Mouse (Mus musculus): ENCODE results near the gene Slc47a1. TPM values are rescaled to one million over a fixed set of nuclear protein-coding genes. Genes with fewer than 3 reads are reported as not detected.

The Slc47a1 gene
- polyA plus RNA-seq (2014; fragmentation: Illumina TruSeq; extraction: RNeasy Lipid Tissue Mini Kit (QIAGEN cat#74804); ENCODE audit: insufficient read depth, low read depth, low replicate concordance), result 1.9 TPM

DNA sequence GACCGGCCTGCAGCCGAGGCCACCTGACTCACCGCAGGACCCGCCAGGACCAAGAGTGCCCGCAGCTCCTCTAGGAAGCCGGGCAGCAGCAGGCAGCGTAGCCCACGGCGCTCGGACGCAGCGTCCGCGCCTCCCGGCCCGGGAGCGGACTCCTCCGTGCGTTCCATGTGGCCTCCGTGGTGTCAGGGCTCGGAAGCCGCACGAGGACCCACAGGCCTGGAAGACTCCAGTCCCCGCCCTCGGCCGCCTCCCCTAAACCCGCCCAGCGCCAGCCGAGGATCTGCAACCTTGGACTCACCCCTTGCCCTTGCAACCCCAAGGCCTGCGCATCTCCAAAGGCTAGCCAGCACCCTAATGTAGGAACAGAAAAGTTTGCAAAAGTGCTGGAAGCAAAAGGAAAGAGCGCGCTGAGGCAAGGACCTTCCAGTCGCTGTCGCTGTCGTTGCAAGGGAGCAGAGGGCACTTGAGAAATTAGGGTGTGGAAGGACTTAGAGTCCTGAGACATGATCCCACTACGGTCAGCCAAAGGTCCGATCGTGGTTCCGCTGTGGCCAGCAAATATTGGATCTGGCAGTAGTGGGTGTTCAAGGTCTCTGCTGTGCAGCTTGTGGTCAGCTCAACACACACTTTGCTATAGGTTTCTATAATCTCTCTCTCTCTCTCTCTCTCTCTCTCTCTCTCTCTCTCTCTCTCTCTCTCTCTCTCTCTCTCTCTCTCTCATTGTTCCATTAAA is at the start of gene Slc47a1:
Gene Slc47a1, minus strand, starts transcription at position 465 of the 733 bp plus-strand sequence.

DNA sequence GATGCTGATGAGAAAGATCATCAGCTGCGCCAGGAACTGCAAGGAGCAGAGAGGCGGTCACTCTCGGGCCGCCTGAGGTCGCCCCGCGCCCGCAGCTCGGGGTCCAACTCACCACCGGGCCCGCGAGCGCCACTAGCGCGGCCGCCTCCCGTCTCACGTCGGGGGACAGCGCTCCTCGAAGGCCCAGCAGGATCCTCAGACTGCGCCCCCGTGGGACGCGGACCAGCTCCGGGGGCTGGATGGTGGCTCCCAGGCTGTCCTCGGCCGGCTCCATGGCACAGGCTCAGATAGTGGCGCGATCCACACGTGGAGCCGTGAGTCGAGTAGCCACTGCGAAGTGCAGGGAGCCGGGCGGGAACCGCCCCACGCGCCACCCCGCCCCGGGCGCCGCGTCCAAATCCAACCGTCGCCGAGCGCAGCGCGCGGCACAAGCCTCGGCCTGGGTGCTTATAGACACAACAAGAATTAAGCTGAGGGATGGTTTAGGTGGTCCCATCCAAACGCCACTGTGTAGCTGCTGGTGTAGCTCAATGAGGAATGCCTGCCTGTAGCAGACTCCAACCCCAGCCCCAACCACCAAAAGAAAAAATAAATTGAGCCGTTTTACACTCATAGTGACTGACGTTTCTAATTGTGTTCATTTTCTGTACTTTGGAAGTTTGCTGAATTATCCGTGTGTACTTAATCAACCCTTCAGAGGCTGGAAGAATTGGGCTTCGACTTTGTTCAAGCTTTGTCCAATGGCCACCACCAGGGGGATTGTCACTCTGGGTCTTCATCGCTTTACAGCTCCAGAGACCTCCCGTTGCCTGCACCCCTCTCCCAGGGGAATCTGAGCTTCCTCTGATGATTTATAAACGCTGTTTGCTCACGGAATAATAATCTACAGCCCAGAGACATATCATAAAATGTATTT is 35.4 kb downstream of the Slc47a1 start, which contains the start of gene Slc47a2:
Gene Slc47a2, minus strand, starts transcription at position 356 of the 916 bp plus-strand sequence.

Other genes with a start within 250 kb of the Slc47a1 start
- 13.8 TPM for gene Usp22, start 203.3 kb downstream of the Slc47a1 start, polyA plus RNA-seq (2014; fragmentation: Illumina TruSeq; extraction: RNeasy Lipid Tissue Mini Kit (QIAGEN cat#74804); ENCODE audit: insufficient read depth, low read depth, low replicate concordance)
- 31.6 TPM for gene Aldh3a1, start 170.8 kb downstream of the Slc47a1 start, polyA plus RNA-seq (2014; fragmentation: Illumina TruSeq; extraction: RNeasy Lipid Tissue Mini Kit (QIAGEN cat#74804); ENCODE audit: insufficient read depth, low read depth, low replicate concordance)
- gene Aldh3a2, start 110.9 kb downstream of the Slc47a1 start, polyA plus RNA-seq (2014; fragmentation: Illumina TruSeq; extraction: RNeasy Lipid Tissue Mini Kit (QIAGEN cat#74804); ENCODE audit: insufficient read depth, low read depth, low replicate concordance), result 51.0 TPM
- gene Slc47a2, start 35.5 kb downstream of the Slc47a1 start, polyA plus RNA-seq (2014; fragmentation: Illumina TruSeq; extraction: RNeasy Lipid Tissue Mini Kit (QIAGEN cat#74804); ENCODE audit: insufficient read depth, low read depth, low replicate concordance), result 0.24 TPM
- gene Rnf112, start 75.8 kb upstream of the Slc47a1 start, polyA plus RNA-seq (2014; fragmentation: Illumina TruSeq; extraction: RNeasy Lipid Tissue Mini Kit (QIAGEN cat#74804); ENCODE audit: insufficient read depth, low read depth, low replicate concordance), result 0.14 TPM
- gene Mfap4, start 107.1 kb upstream of the Slc47a1 start, polyA plus RNA-seq (2014; fragmentation: Illumina TruSeq; extraction: RNeasy Lipid Tissue Mini Kit (QIAGEN cat#74804); ENCODE audit: insufficient read depth, low read depth, low replicate concordance), result 308 TPM
- gene Mapk7, start 116.1 kb upstream of the Slc47a1 start, polyA plus RNA-seq (2014; fragmentation: Illumina TruSeq; extraction: RNeasy Lipid Tissue Mini Kit (QIAGEN cat#74804); ENCODE audit: insufficient read depth, low read depth, low replicate concordance), result 10.6 TPM
- gene B9d1, start 126.8 kb upstream of the Slc47a1 start, polyA plus RNA-seq (2014; fragmentation: Illumina TruSeq; extraction: RNeasy Lipid Tissue Mini Kit (QIAGEN cat#74804); ENCODE audit: insufficient read depth, low read depth, low replicate concordance), result 26.6 TPM
- 35.6 TPM for gene Epn2, start 201.3 kb upstream of the Slc47a1 start, polyA plus RNA-seq (2014; fragmentation: Illumina TruSeq; extraction: RNeasy Lipid Tissue Mini Kit (QIAGEN cat#74804); ENCODE audit: insufficient read depth, low read depth, low replicate concordance)